In the genomic region with DNA sequence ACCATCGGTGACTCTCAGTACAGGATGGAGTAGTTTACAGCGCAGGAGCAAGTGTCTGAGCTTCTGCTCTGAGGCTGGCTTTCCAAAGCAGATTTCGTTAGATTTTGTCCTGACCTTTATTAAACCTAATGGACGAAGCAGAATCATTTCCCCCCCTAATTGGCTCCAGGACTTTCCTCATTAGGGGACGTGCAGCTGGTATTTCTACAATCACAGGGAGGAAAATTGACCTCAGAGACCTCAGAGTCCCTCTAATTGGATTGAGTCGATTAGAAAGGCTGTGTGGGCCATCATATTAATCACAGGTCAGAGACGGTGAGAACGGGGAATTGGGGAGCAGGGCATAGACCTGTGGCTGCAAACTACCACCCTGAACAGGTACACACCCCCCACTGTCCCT, we compare ENCODE assay signal across 16 mouse cellular contexts.
"Had no signal": no experiment of that assay in that cellular context is flagged by ENCODE, and none has a peak within 500 bp of the region (broad histone marks: within the 10 kb centered on the region; RNA-seq: fewer than 3 reads in every experiment).

No protein-coding gene starts in this region.

- DNase-seq: kidney, adult 2 months; kidney, postnatal 14 days; lung, embryonic 14.5 days; lung, postnatal 14 days; right cerebral cortex, postnatal 14 days; thymus, postnatal 4 days had no signal

- H3K27ac ChIP-seq: kidney, embryonic 15.5 days; limb, embryonic 13.5 days; liver, embryonic 15.5 days; macrophage; midbrain, embryonic 12.5 days; neural tube, embryonic 15.5 days; stomach, postnatal 0 days had no signal

- H3K4me2 ChIP-seq: kidney, embryonic 15.5 days; limb, embryonic 13.5 days; liver, embryonic 15.5 days; lung, embryonic 14.5 days; midbrain, embryonic 12.5 days; neural tube, embryonic 15.5 days had no signal

- H3K9ac ChIP-seq: kidney, embryonic 15.5 days; limb, embryonic 13.5 days; liver, embryonic 15.5 days; lung, embryonic 14.5 days; midbrain, embryonic 12.5 days; neural tube, embryonic 15.5 days had no signal

- ATAC-seq: intestine, embryonic 16.5 days had no signal

- H3K36me3 ChIP-seq: kidney, embryonic 15.5 days; limb, embryonic 13.5 days; liver, embryonic 15.5 days; midbrain, embryonic 12.5 days had no signal

- H3K27me3 ChIP-seq: kidney, embryonic 15.5 days; limb, embryonic 13.5 days; liver, embryonic 15.5 days; midbrain, embryonic 12.5 days; neural tube, embryonic 15.5 days had no signal

- H3K9me3 ChIP-seq: kidney, embryonic 15.5 days; limb, embryonic 13.5 days; liver, embryonic 15.5 days; megakaryocyte, embryonic 14.5 days; midbrain, embryonic 12.5 days; neural tube, embryonic 15.5 days had no signal

- H3K4me3 ChIP-seq: kidney, embryonic 15.5 days; limb, embryonic 13.5 days; liver, embryonic 15.5 days; megakaryocyte, embryonic 14.5 days; midbrain, embryonic 12.5 days; myocyte; neural tube, embryonic 15.5 days had no signal

- H3K4me1 ChIP-seq: kidney, embryonic 15.5 days; liver, embryonic 15.5 days had no signal
